Mouse (Mus musculus) brain, embryonic 14.5 days (tissue): Measurements from ENCODE around the gene Khdrbs2.

ENCODE experiments used
- CTCF ChIP-seq: fragments of 200-500 bp; IDR thresholded peaks from 2 replicates; pipeline ENCODE4 v1.5.1; 2012; ENCODE audit warnings: inconsistent platforms, mild to moderate bottlenecking, moderate library complexity, borderline replicate concordance; ENCODE audit not compliant: insufficient read depth, insufficient read length; ENCODE audit errors: extremely low read depth
- POLR2A ChIP-seq: fragments of 200-500 bp; IDR thresholded peaks from 2 replicates; pipeline ENCODE4 v1.6.1; 2012; ENCODE audit warnings: mild to moderate bottlenecking, inconsistent platforms, borderline replicate concordance; ENCODE audit not compliant: poor library complexity, insufficient read depth, insufficient read length, severe bottlenecking; ENCODE audit errors: extremely low read depth

DNA sequence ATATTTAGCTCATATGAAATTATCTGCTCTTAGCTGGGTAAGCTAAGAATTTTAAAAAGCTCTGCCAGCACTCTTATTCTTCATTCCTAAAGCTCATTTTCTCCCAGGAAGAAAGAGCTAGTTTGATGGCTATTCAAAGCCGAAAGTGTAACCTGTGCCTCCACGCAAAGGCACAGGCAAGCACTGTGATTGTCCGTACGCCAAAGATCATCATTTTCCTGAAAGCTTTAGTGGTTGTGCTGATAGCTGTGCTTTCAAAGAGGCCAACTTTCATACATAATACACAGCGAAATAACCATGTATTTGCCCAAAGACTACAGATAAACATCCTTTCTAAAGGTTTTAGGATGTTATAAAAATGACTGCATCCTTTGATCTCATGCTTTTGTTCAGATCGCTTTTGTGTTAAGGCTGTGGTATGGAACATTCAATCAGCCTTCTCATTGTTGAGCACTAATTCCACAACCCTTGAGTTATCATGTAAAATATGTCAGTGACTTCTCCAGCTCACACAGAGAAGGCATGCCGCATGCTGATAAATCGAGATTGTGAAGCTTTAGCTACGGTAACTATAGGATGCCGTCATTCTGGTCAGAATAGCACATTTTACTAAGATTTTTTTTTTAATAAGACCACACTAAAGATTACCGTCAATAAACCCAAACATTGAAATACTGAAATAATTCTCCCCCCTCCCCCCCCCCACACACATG, 299.1 kb downstream of the Khdrbs2 start:
- no peak for TF ChIP-seq CTCF
- TF ChIP-seq POLR2A, result no peak
